Comparison of ENCODE assay signal across 11 mouse cellular contexts in the genomic region with DNA sequence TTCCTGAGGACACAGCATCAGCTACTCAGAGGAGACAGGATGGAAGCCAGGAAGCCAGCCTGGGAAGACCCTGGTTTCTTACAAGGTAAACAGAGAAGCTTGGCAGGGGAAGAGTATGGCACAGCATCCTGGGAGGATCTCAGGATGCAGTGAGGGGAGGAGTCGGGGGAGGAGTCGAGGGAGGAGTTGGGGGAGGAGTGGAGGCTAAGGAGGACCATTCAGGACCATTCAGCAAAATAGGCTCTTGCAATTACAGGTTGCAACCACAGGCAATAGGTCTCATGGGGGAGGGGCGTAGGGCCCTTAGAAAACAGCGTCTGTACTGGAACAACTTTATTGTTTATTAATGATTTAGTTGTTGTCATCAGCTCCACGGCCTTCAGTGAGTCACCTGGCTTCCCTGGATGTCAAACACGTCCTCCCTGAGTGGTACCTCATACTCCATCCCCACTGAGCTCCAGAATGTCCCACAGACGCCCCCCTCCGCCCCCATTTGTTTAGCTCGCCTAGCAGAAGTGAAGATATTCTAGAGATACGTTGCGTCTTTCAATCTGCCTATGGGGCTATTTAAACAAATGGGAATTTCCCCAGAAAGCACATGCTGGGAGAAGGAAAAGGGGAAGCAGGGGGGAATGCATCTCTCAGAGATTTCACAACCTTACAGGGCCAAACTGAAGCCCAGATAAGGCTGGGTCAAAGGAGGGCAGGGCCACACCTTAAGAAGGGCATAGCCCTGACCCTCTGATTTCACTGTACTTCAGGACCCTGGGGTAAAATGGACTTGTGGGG. TPM values are rescaled to one million over a fixed set of nuclear protein-coding genes. Genes with fewer than 3 reads are reported as not detected.
A peak's percentile ranks its signal among the peaks of the same experiment; 100 is the strongest.
DNase-seq lines count a peak whose midpoint lies in the region; ATAC-seq and TF ChIP-seq lines count a peak whose summit lies in the region.
"Had no signal": no experiment of that assay in that cellular context is flagged by ENCODE, and none has a peak within 500 bp of the region (broad histone marks: within the 10 kb centered on the region; RNA-seq: fewer than 3 reads in every experiment).

No protein-coding gene starts in this region.

- peaks cover 49% of the 10 kb centered on the region for H3K4me1 ChIP-seq in heart, embryonic 10.5 days
- peaks cover 8% of the 10 kb centered on the region; the same call in 1 of the 2 replicates for H3K4me1 ChIP-seq in bone marrow, adult 2 months (ENCODE audit: control insufficient read depth, insufficient read depth, low read length)
- peaks cover 26% of the 10 kb centered on the region for H3K4me1 ChIP-seq in hindbrain, postnatal 0 days (ENCODE audit: insufficient read depth, low read length)

- 38% methylated on average over 11 of the region's 11 CpGs for WGBS in heart, embryonic 10.5 days
- WGBS in bone marrow, adult 2 months: 29% methylated on average over 11 of the region's 11 CpGs
- 39% methylated on average over 11 of the region's 11 CpGs for WGBS in hindbrain, postnatal 0 days

- no peaks in the 10 kb centered on the region for H3K36me3 ChIP-seq in heart, embryonic 10.5 days
- H3K36me3 ChIP-seq in hindbrain, postnatal 0 days (ENCODE audit: insufficient read depth, low read length): no peaks in the 10 kb centered on the region

- peak; percentile 88 for DNase-seq in heart, adult 11 months
- DNase-seq in heart, embryonic 10.5 days (ENCODE audit: low spot score): no peak
- peak; percentile 66 for DNase-seq in A20 (ENCODE audit: low read depth, low spot score)
- peak; percentile 34 for DNase-seq in hindbrain, postnatal 0 days (ENCODE audit: low spot score)
- no peak for DNase-seq in gastrocnemius, postnatal 25 days
- DNase-seq in layer of hippocampus, adult 9-10 months (ENCODE audit: low spot score): no peak
- DNase-seq in natural killer cell, adult 2 months (ENCODE audit: low spot score in 2 of 2): no peak
- DNase-seq: kidney, adult 18-20 months; thymus, postnatal 4 days had no signal

- H3K27ac ChIP-seq in heart, embryonic 10.5 days: no peak overlapping the region
- peak overlapping the region; percentile 17; the same call in 1 of the 2 replicates for H3K27ac ChIP-seq in bone marrow, adult 2 months (ENCODE audit: control insufficient read depth, insufficient read depth, low read depth, low read length, poor library complexity)
- no peak overlapping the region for H3K27ac ChIP-seq in hindbrain, postnatal 0 days

- no peak overlapping the region for H3K4me2 ChIP-seq in hindbrain, postnatal 0 days (ENCODE audit: low read depth, low read length)
- H3K4me2 ChIP-seq: heart, embryonic 11.5 days had no signal

- no peaks in the 10 kb centered on the region for H3K9me3 ChIP-seq in heart, embryonic 10.5 days
- no peaks in the 10 kb centered on the region for H3K9me3 ChIP-seq in hindbrain, postnatal 0 days (ENCODE audit: low read length)

- no peak for ATAC-seq in hindbrain, postnatal 0 days

- TF ChIP-seq CTCF in bone marrow, adult 2 months (IDR thresholded peaks at IDR 0.05; ENCODE audit: control insufficient read depth, insufficient read depth, low read length): no peak
- peak; percentile 15; the same call in 1 of the 2 replicates for TF ChIP-seq CTCF in hindbrain, postnatal 0 days (IDR thresholded peaks at IDR 0.05; ENCODE audit: low read depth)

- H3K27me3 ChIP-seq in heart, embryonic 10.5 days (ENCODE audit: insufficient read depth, poor library complexity, severe bottlenecking): peaks cover 17% of the 10 kb centered on the region
- H3K27me3 ChIP-seq in hindbrain, postnatal 0 days (ENCODE audit: insufficient read depth, low read length): no peaks in the 10 kb centered on the region

- H3K4me3 ChIP-seq in heart, embryonic 10.5 days: no peak overlapping the region
- H3K4me3 ChIP-seq in bone marrow, adult 2 months (replicated peaks; ENCODE audit: control insufficient read depth, low read depth, low read length): no peak overlapping the region
- H3K4me3 ChIP-seq in hindbrain, postnatal 0 days (ENCODE audit: low read length): no peak overlapping the region

- no peak overlapping the region for H3K9ac ChIP-seq in hindbrain, postnatal 0 days (replicated peaks; ENCODE audit: low read length)

- TF ChIP-seq POLR2A in bone marrow, adult 2 months (IDR thresholded peaks at IDR 0.05; ENCODE audit: borderline replicate concordance, control insufficient read depth, low read depth, low read length): no peak

RNA-seq across cellular contexts. Expression of gene Rassf4, which starts 4.9 kb away (rescaled TPM):
- polyA plus RNA-seq in heart, embryonic 10.5 days (2016; fragmentation: Nextera tagmentation; extraction: Ambion mirVana): 5.5 and 7.2 TPM in 2 replicates
- polyA plus RNA-seq in bone marrow, adult 2 months (2011; ENCODE audit: insufficient read depth, insufficient read length, low replicate concordance, missing spikeins): 8.8 and 18.3 TPM in 2 replicates
- 18.2 and 37.1 TPM in 2 replicates for total RNA-seq in hindbrain, postnatal 0 days (2014; rRNA removed)
- 29.4 and 32.1 TPM in 2 replicates for polyA plus RNA-seq in hindbrain, postnatal 0 days (2015; fragmentation: Nextera tagmentation; extraction: Ambion mirVana)
- total RNA-seq in gastrocnemius, postnatal 25 days (2021): 1 to 10 TPM; 1.2 to 2.3 TPM

RNA-seq across cellular contexts. Expression of gene Depp1, which starts 18.5 kb away (rescaled TPM):
- 5.5 and 6.0 TPM in 2 replicates for polyA plus RNA-seq in heart, embryonic 10.5 days (2016; fragmentation: Nextera tagmentation; extraction: Ambion mirVana)
- 11.9 and 15.0 TPM in 2 replicates for polyA plus RNA-seq in bone marrow, adult 2 months (2011; ENCODE audit: insufficient read depth, insufficient read length, low replicate concordance, missing spikeins)
- 6.8 and 27.5 TPM in 2 replicates for total RNA-seq in hindbrain, postnatal 0 days (2014; rRNA removed)
- polyA plus RNA-seq in hindbrain, postnatal 0 days (2015; fragmentation: Nextera tagmentation; extraction: Ambion mirVana): 4.2 and 4.8 TPM in 2 replicates
- total RNA-seq in gastrocnemius, postnatal 25 days (2021): 1 to 10 TPM; 1.5 to 7.2 TPM

RNA-seq across cellular contexts. Expression of gene Zfp422, which starts 40.1 kb away (rescaled TPM):
- 96.7 and 139 TPM in 2 replicates for polyA plus RNA-seq in heart, embryonic 10.5 days (2016; fragmentation: Nextera tagmentation; extraction: Ambion mirVana)
- 7.1 and 12.1 TPM in 2 replicates for polyA plus RNA-seq in bone marrow, adult 2 months (2011; ENCODE audit: insufficient read depth, insufficient read length, low replicate concordance, missing spikeins)
- 50.8 and 52.0 TPM in 2 replicates for total RNA-seq in hindbrain, postnatal 0 days (2014; rRNA removed)
- 97.1 and 101 TPM in 2 replicates for polyA plus RNA-seq in hindbrain, postnatal 0 days (2015; fragmentation: Nextera tagmentation; extraction: Ambion mirVana)
- total RNA-seq in gastrocnemius, postnatal 25 days (2021): 1 to 10 TPM; 7.9 to 8.4 TPM

RNA-seq across cellular contexts. Expression of gene Tmem72, which starts 47.8 kb away (rescaled TPM):
- polyA plus RNA-seq in heart, embryonic 10.5 days (2016; fragmentation: Nextera tagmentation; extraction: Ambion mirVana): 0.04 and 0.14 TPM in 2 replicates
- not detected in 2 replicates for polyA plus RNA-seq in bone marrow, adult 2 months (2011; ENCODE audit: insufficient read depth, insufficient read length, low replicate concordance, missing spikeins)
- total RNA-seq in hindbrain, postnatal 0 days (2014; rRNA removed): 2.0 and 2.6 TPM in 2 replicates
- 3.8 and 4.6 TPM in 2 replicates for polyA plus RNA-seq in hindbrain, postnatal 0 days (2015; fragmentation: Nextera tagmentation; extraction: Ambion mirVana)
- total RNA-seq in gastrocnemius, postnatal 25 days (2021): under 1 TPM; 0.03 to 0.13 TPM

Comparison
In these comparisons a context has a peak if more than half of its experiments do, and no peak if none do; other contexts are left out.
1. DNase-seq: peak in heart, adult 11 months (single experiment), A20 (single experiment) and hindbrain, postnatal 0 days (single experiment); none in heart, embryonic 10.5 days (single experiment), gastrocnemius, postnatal 25 days (single experiment), layer of hippocampus, adult 9-10 months (single experiment) and natural killer cell, adult 2 months (0 of 2).